Mouse (Mus musculus) cerebellum, postnatal 10 days (tissue): ENCODE measurements at regions not wholly inside any gene's neighbourhood (a gene's known extent, or its start where the extent isn't known, plus 50 kb on each side); places are given as distances from the start of the nearest gene placed in this dataset.

Experiments used
- DNase-seq, 2 experiments: peaks; one replicate each; pipeline ENCODE4 v3.0.0; 2021; ENCODE audit warnings: mixed read lengths in 2 of 2

DNA sequence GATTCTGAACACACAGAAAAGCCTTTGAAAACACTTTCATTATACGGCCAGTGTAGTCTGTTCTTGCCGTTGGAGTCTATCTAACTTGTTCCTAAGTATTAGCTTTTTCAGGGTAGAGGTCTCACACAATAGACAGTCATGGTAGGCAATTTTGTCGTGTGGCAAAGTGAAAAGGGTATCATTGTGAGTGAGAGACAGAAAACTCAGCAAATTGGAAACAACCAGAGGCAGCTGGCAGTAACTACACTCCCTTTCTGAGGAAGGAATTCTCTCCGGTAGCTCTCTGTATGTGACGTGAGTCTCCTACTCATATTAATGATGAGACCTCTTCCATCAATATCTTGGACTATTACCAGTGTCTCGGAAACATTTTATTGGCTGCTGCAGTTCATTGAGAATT is 413.8 kb upstream of the Hnrnpa3 start:
- no peak for DNase-seq

GRCm38 (mm10) chr2:75245662-75246061 is 413.4 kb upstream of the Hnrnpa3 start:
- no peak for DNase-seq

DNA sequence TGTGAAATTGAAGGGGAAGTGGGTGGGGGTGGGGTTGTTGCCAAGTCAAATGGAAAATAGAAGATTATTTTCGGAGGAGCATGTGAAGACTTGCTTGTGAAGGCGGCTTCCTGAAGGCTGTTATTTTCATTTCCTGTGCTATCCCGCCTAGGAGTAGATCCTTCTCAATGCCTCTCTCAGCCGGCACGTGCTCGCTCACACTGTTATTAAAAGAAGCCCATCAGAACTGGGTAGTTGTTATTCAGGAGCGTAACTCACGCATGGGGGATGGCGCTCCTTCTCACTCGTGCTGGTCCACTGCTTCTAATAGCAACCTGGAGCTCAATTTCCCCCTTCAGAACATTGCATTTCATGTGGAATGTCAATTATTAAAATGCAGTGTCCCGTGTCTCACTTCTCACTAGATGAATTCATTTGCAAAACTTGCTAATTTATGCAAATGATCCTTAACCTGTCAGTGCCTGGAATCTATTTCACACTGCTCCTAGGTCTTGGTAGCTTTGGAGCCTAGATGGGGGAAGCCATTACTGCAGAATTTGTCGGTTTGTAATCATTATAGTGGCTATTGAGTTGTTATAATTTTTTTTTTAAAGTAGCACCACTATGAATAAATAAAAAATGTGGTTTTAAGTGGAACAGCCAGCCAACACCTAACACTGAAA is 412.8 kb upstream of the Hnrnpa3 start:
- peak in 1 of 2 experiments; percentile 24 for DNase-seq

- no peak for DNase-seq
These were observed 410.8 kb upstream of the Hnrnpa3 start for GRCm38 (mm10) chr2:75248251-75248650.

DNA sequence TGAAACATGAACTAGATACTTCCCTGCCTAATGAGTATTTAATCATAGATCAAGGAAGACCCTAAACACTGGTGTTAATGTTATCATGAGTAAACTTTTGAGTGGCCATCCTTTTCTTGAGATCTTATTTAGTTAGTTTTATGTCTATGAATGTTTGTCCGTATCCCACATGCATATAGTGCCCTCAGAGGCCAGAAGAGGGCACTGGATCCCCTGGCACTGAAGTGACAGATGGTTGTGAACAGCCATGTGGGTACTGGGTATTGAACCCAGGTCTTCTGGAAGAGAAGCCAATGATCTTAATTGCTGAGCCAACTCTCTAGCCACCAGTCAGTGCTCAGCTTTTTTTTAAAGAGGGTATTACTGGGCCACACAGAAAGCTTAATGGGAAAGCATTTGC is 408.6 kb upstream of the Hnrnpa3 start:
- no peak for DNase-seq

GRCm38 (mm10) chr2:75252829-75253228 is 406.2 kb upstream of the Hnrnpa3 start:
- DNase-seq, result no peak

GRCm38 (mm10) chr2:75265218-75265617 is 393.8 kb upstream of the Hnrnpa3 start:
- DNase-seq, result peak; percentile 90 to 94

DNA sequence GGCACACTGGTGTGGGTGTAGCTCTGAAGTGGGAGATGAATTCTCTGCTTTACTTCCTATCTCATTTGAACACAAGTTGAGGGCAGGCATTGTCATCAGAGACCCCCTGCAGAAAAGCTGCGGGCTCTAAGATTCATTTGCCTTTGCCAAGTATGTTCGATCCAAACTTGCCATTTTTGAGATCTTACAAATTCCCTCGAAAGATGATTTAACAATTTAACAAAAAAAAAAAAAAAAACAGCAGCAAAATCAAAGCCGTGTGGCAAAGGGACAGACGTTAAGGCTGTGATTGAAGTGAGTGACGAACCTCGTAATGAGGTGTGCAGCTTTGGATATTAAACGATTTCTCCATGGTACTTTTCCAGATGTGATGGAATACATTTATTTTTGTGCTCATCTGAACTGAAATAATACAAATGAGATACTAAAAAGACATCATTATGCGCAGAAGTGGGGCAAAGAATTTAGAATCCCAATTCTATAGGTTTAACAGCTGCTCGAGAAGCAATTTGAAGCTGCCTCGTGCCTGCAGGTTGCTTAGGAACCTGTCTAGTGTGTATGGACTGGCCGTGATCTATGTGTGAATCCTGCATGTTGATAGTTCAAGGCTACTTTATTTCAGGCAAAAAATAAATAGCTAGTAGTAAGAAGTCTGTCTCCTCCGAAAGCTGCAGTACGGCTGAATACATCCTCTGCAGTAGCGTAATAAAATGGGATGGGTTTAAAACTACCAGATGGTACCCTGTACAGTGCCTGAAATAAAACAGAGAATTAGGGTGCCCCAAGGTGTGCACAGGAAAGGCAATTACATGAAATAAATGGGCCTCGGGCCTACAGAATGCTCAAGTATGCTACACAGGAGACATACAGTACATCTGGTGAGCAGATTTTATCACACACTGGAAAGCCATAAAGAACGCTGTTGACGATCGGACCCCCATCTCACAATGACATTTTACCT is 393.0 kb upstream of the Hnrnpa3 start:
- DNase-seq, result no peak

GRCm38 (mm10) chr2:75267949-75268348 is 391.1 kb upstream of the Hnrnpa3 start:
- DNase-seq, result no peak

DNA sequence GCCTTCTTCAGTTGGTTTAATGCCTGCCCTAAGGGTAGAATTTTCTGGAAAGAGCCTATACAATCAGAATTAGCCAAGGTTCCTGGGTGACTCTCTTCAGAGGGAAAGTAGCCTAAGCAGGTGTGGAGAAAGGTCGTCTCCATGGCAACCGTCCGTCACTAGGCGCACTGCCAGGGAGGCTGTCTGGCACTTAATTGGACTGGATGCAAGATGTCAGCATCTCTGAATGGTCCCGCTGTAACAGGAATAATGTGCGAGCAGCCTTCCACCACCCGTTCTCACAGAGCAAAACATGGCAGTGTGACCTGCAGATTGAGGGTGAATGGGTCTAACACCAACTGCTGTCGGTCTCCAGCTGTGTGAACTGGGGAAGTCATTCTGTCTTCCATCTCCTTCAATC is 389.6 kb upstream of the Hnrnpa3 start:
- DNase-seq, result peak; percentile 92 to 93

DNA sequence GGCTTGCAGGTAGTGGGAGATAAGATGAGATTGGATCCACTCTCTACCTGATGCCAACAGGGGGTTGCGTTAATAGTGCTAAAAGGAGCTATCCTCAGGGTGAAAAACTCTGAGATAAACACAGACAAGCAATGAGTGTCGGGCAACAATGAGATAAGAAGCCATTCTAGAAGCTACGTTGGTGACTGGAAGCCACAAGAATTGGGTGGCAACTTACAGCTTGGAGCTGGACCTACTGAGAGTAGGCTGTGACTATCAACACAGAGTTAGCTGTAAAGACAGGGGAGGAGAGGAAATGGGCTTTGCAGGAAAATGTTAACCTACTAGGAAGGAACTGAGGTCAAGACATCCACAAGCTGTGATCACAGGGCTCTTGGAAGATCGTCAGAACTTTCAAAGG is 388.9 kb upstream of the Hnrnpa3 start:
- DNase-seq, result no peak

GRCm38 (mm10) chr2:75287900-75288299 is 371.2 kb upstream of the Hnrnpa3 start:
- DNase-seq, result no peak

- no peak for DNase-seq
These were observed 367.4 kb upstream of the Hnrnpa3 start for GRCm38 (mm10) chr2:75291674-75292073.

GRCm38 (mm10) chr2:75306821-75307220 is 352.2 kb upstream of the Hnrnpa3 start:
- no peak for DNase-seq

DNA sequence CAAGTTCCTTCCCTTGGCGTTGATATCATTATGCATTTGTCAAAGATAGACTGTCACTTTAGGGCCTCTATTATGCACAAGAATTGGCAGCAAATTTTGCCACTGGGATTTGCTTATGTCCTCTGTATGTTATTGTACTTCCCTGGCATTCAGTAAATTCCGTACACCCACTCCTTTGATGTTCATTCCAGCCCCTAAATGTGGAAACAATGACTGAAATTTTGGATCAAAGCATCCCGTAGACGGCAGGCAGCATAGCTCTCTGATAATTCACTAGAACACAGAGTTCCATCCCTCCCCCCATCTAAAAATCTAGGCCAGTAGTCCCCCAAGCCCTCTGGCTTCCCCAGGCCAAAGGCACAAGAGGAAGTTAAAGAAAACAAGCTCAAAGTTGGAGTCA is 347.9 kb upstream of the Hnrnpa3 start:
- peak in 1 of 2 experiments; percentile 17 for DNase-seq

DNA sequence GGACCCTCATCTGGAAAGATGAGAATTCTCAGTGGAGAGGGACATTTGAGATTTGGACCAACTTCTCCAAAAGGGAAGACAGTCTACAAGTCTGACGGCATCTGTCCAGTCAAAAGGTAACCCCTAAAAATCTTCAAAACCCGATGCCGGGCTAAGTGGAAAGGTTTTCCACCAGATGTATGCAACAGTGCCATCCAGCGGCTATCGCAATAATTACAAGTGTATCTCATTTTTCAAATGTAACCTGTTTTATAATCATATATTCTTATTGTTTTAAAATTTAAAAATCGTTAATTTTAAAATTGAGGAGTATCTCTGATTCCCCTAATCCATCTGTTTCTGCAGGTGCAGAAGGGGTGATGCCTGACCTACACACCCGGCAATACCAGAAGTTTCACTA is 346.8 kb upstream of the Hnrnpa3 start:
- DNase-seq, result peak; percentile 77 to 80

DNA sequence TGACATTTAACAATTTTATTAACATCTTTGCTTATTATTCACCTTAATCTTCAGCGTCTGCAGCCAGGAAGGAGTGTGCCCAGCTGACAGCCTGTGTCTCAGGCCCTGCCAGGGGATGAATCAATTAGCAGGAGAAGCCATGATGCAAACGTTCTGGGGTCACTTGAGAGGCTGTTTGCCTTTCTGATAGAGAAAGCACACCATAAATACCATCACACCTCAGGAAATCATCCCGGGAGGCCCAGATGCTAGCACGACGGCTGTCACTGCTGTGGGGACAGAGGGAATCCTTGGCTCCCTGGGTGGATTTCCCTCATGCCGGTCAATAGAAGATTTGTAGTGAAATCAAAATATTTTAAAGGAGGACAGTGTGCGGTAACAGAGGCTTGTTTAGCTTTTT is 343.7 kb upstream of the Hnrnpa3 start:
- no peak for DNase-seq

GRCm38 (mm10) chr2:75318190-75318589 is 340.9 kb upstream of the Hnrnpa3 start:
- DNase-seq, result peak in 1 of 2 experiments; percentile 24

DNA sequence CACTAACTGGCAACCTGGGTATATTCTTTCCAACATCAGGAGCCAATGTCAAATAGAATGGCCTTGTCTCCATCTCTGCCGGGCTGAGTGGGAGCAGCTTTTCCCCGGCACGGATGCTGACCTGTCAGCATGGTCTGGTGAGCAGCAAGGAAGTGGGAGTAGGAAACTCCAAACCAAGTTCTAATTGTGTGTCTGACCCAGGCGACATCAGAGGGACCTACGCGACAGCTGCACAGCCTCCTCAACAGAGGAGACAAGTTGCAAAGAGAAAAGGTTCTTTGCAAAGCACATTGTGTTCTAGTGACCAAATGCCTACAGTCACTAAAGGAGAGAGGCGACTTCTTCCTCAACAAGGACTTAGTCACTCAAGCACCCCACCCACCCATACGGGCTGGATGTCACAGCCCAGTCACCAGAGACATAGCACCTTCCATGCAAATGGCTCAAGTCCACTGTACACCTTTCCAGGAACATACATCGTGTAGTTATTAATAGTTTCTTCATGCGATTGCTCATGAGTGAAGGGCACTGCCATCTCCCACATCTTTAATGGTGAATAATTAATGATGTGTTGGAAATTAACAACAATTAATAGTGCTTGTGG is 334.8 kb upstream of the Hnrnpa3 start:
- no peak for DNase-seq

DNA sequence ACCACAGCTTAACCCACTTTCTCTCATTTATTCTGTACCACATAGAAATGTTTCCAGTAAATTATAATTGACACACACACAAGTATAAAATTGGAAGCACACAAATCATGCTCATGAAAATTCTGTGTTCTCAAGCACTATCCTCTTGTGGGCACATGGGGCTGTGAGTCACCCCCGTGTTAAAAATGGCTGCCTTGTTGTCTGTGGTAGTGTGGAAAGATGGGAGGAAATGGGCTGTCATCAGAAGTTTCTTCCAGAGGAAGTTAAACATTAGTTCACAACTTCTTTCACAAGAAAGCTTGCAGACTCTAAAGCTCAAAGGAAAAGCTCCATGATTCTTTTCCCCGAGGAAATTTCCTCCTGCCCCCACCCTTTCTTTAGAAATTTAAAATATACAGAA is 329.5 kb upstream of the Hnrnpa3 start:
- no peak for DNase-seq

- no peak for DNase-seq
These were observed 317.8 kb upstream of the Hnrnpa3 start for GRCm38 (mm10) chr2:75341310-75341709.

- DNase-seq, result no peak
These were observed 317.3 kb upstream of the Hnrnpa3 start for GRCm38 (mm10) chr2:75341726-75342280.

DNA sequence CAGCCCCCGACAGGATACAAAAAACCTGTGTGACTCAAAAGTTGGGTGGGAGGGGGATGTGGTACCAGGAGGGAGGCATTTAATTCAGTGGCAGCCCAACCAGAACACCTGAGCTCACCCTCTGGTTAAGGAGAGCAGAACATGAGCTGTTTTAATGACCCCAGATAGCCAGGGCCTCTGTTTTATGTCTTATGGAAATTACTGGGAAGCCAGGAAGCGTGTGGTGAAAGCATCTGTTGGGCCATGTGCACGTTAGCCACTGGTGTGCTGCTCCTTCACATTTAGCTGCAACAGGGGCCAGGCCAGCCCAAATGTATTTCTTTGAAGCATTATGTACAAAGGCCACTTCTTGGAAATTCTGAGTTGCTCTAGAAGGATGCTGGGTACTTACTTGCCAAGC is 308.2 kb upstream of the Hnrnpa3 start:
- DNase-seq, result peak; percentile 33 to 36
